Mouse (Mus musculus): Measurements from ENCODE around the gene Ankrd36. TPM values are rescaled to one million over a fixed set of nuclear protein-coding genes. Genes with fewer than 3 reads are reported as not detected.
A peak's percentile ranks its signal among the peaks of the same experiment; 100 is the strongest.

Gene Ankrd36
- polyA plus RNA-seq, 1 experiment, result not detected

DNA sequence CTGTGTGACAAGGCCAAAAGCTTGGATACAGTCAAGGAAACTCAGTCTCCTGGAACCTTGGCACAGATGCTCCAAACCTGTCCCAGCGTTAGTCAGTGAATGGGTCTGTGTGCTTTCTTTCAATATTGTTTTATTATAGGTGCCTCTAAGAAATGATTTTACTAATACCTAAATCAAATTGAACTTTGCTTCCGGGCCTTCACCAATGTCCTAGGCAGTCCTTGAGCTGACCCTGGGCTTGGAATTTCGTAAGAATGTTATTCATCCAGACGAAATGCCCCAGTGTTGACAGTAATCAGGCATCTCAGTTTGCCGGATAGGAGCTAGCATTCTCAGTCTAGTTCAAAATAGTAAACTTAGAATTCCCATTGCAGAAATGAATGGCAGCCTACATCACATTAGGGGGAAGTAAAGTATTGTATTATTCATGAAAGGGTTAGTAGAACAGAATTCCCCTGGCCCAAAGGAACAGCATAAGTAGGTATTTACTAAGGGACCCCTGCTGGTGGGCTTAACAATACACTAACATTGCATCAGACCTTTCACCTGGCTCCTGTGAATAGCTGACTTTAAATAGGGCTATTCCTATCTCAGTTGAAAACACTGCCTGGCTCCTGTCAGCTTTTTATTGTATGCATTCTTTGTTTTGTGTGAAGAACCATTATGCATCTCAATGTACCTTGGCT, 132.9 kb downstream of the Ankrd36 start:
- TF ChIP-seq CTCF (IDR thresholded peaks at IDR 0.05; ENCODE audit: extremely low read depth, insufficient read depth, low read length) (no peak), POLR2A (IDR thresholded peaks at IDR 0.05; ENCODE audit: extremely low read depth, insufficient read depth, low read length) (no peak)
- Histone ChIP-seq H3K4me1 (ENCODE audit: control insufficient read depth, insufficient read depth, low read length) (no peaks in the 10 kb centered on the region), H3K27ac (ENCODE audit: insufficient read depth, low read length) (no peak overlapping the region), H3K4me3 (ENCODE audit: insufficient read depth, low read length) (no peak overlapping the region)

DNA sequence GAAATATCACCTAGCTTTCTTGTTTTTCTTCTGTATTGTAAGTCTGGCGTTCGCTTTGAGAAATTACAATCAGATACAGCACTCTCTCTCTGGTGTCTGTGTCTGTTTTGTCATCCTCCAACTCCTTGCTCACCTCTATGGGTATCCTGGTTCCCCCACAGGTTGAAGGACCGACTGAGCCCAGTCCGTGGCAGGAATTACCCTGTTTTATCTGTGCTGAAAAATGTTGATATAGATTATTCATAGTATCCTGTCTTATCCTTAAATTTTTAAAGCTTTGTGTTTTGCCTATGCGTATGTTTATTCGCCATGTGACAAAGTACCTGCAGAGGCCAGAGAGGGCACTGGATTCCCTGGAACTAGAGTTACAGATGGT, 133.5 kb downstream of the Ankrd36 start:
- no peak overlapping the region for H3K27ac ChIP-seq (ENCODE audit: insufficient read depth, low read length)
- TF ChIP-seq CTCF (IDR thresholded peaks at IDR 0.05; ENCODE audit: extremely low read depth, insufficient read depth, low read length) (no peak), POLR2A (IDR thresholded peaks at IDR 0.05; ENCODE audit: extremely low read depth, insufficient read depth, low read length) (no peak)
- H3K4me1 ChIP-seq (ENCODE audit: control insufficient read depth, insufficient read depth, low read length), result no peaks in the 10 kb centered on the region
- no peak overlapping the region for H3K4me3 ChIP-seq (ENCODE audit: insufficient read depth, low read length)

DNA sequence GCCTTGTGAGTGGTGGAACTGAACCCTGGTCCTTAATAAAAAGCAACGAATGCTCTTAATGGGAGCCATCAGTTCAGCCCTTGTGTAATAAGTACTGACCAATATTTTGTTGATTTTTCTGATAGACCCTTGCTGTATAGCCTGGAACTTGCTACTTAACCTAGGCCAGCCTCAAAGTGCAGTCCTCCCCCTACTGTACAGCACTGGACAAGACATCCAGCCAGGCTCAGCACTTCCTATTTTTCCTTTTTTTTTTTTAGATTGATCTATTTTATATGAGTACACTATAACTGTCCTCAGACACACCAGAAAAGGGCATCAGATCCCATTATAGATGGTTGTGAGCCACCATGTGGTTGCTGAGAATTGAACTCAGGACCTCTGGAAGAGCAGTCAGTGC, 133.9 kb downstream of the Ankrd36 start:
- TF ChIP-seq CTCF (IDR thresholded peaks at IDR 0.05; ENCODE audit: extremely low read depth, insufficient read depth, low read length), result no peak
- no peak for TF ChIP-seq POLR2A (IDR thresholded peaks at IDR 0.05; ENCODE audit: extremely low read depth, insufficient read depth, low read length)
- no peaks in the 10 kb centered on the region for H3K4me1 ChIP-seq (ENCODE audit: control insufficient read depth, insufficient read depth, low read length)
- H3K4me3 ChIP-seq (ENCODE audit: insufficient read depth, low read length), result no peak overlapping the region
- no peak overlapping the region for H3K27ac ChIP-seq (ENCODE audit: insufficient read depth, low read length)

DNA sequence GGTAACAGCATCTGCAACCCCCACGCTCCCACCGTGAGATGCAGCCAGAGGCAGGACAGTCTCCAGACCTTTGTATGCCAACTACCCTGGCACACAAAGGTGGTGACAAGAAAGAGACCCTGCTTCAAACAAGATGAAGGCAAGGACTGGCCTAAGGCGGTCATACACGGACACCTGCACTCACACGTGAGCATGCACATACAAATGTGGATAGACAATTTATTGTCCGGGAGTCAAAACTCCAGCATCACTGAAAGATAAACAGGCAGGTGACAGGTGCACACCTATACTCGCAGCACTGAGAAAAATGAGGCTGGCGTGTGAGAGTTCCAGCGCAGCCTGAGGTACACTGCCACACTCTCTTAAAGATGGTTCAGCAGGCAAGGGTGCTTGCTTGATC, 136.5 kb downstream of the Ankrd36 start:
- Histone ChIP-seq H3K4me3 (ENCODE audit: insufficient read depth, low read length) (peak overlapping the region; percentile 85), H3K27ac (ENCODE audit: insufficient read depth, low read length) (no peak overlapping the region), H3K4me1 (ENCODE audit: control insufficient read depth, insufficient read depth, low read length) (no peaks in the 10 kb centered on the region)
- TF ChIP-seq POLR2A (IDR thresholded peaks at IDR 0.05; ENCODE audit: extremely low read depth, insufficient read depth, low read length), result no peak
- no peak for TF ChIP-seq CTCF (IDR thresholded peaks at IDR 0.05; ENCODE audit: extremely low read depth, insufficient read depth, low read length)

DNA sequence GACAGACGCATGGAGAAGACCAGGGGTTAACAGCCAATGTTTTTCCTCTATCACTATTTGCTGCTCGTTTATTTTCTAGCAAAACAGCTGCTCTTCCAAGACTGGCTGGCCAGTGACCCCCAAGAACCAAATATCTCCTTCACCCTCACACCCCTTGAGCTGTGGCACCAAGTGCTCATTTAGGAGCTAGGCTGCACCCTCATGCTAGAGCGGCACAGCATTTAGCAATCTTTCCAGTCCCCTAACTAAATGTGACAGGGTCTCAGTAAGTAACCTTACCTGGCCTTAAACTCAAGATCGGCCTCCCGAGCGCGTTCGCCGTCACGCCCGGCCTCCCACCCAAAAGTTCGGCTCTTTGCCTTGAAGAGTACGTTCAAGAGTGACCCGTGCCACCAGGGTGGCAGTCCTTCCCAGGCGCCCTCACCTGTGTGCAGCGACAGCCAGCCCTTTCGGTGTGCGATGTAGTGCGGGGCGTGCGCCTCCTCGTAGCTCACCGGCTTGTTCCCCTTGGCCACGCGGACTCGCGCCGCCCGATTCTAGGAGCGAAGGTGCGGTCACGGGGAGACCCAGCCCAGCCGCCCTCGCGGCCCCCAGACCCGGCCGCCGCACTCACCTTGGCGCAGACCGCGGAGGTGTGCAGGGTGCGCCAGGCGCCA, 137.5 kb downstream of the Ankrd36 start:
- no peak overlapping the region for H3K27ac ChIP-seq (ENCODE audit: insufficient read depth, low read length)
- peak overlapping the region; percentile 85 for H3K4me3 ChIP-seq (ENCODE audit: insufficient read depth, low read length)
- no peaks in the 10 kb centered on the region for H3K4me1 ChIP-seq (ENCODE audit: control insufficient read depth, insufficient read depth, low read length)
- no peak for TF ChIP-seq POLR2A (IDR thresholded peaks at IDR 0.05; ENCODE audit: extremely low read depth, insufficient read depth, low read length)
- TF ChIP-seq CTCF (IDR thresholded peaks at IDR 0.05; ENCODE audit: extremely low read depth, insufficient read depth, low read length), result no peak

DNA sequence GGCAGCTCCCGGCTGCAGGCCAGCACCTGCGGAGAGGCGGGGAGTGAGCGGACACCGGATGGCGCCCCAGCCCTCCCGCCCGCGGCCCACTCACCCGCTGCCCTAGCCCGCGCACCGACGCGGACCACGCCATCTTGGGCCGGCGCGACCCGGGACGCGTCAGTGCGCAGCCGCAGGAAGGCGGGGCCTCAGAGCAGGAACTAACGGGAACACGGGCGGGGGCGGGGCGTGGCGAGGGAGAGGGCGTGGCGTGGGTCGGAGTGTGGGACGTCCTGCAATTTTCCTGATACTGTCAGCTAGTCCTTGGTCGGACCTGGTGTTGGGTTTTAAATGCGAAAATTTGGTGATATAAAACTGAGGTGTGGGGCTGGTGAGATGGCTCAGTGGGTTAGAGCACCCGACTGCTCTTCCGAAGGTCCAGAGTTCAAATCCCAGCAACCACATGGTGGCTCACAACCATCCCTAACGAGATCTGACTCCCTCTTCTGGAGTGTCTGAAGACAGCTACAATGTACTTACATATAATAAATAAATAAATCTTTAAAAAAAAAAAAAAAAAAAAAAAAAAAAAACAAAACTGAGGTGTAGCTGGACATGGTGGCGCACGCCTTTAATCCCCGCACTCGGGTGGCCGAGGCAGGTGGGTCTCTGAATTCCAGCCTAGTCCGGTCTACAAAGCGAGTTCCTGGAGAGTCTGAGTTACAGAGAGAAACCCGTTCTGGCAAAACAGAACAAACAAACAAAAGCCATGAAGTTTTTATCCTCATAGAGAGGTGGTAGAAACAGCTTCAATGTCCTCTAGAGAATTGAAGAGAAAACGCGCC, 138.3 kb downstream of the Ankrd36 start:
- H3K27ac ChIP-seq (ENCODE audit: insufficient read depth, low read length), result no peak overlapping the region
- H3K4me3 ChIP-seq (ENCODE audit: insufficient read depth, low read length), result peak overlapping the region; percentile 85
- no peaks in the 10 kb centered on the region for H3K4me1 ChIP-seq (ENCODE audit: control insufficient read depth, insufficient read depth, low read length)
- TF ChIP-seq POLR2A (IDR thresholded peaks at IDR 0.05; ENCODE audit: extremely low read depth, insufficient read depth, low read length) (peak; percentile 63; the same call in 1 of the 2 replicates), CTCF (IDR thresholded peaks at IDR 0.05; ENCODE audit: extremely low read depth, insufficient read depth, low read length) (no peak)

DNA sequence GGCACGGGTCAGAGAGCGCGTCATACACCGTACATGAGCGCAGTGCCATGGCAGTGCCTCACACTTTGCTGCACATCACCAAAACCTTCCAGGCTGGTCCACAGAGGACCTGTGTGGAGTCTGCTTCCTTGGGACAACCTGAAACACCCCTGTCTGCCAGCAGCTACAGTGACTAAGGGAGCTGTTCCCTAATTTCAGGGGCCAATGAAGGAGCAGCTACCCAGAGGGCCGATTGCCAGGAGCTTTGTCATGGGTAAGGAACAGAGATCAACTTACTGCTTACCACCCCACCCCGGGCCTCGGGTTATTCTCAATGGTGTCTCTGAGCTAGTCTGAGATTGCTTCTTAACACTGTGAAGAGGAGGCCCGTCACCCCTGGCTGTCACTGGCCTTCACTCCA, 145.7 kb downstream of the Ankrd36 start:
- TF ChIP-seq POLR2A (IDR thresholded peaks at IDR 0.05; ENCODE audit: extremely low read depth, insufficient read depth, low read length) (no peak), CTCF (IDR thresholded peaks at IDR 0.05; ENCODE audit: extremely low read depth, insufficient read depth, low read length) (no peak)
- H3K4me1 ChIP-seq (ENCODE audit: control insufficient read depth, insufficient read depth, low read length), result no peaks in the 10 kb centered on the region
- H3K27ac ChIP-seq (ENCODE audit: insufficient read depth, low read length), result no peak overlapping the region
- no peak overlapping the region for H3K4me3 ChIP-seq (ENCODE audit: insufficient read depth, low read length)

DNA sequence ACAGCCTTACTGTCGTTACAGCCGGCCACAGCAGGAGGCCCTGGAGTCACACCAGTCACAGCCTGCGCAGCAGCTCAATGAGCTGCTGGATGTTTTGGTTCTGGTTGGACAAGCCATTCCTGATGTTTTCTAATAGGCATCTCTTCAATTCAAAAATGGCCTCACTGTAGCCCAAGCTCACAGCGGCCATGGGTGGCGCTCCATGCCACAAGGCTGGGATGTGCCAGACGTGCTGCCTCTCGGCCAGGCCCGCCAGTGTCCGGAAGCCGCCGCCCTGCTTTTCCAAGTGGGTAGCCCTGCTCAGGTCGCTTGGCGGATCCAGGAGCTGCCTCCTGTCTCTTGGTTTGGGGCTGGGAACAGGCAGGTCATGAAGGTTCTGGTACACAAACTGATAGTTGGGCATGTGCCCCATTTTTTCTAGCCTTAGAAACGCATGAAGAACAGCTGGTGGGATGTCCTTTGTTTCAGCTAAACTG, 146.2 kb downstream of the Ankrd36 start, which contains the start of gene Mrps24:
Gene Mrps24, minus strand, starts transcription at position 51 of the 476 bp plus-strand sequence.
- Histone ChIP-seq H3K4me3 (ENCODE audit: insufficient read depth, low read length) (no peak within 1 kb of the TSS), H3K27ac (ENCODE audit: insufficient read depth, low read length) (no peak within 1 kb of the TSS), H3K4me1 (ENCODE audit: control insufficient read depth, insufficient read depth, low read length) (no peaks in the 10 kb centered on the region)
- TF ChIP-seq CTCF (IDR thresholded peaks at IDR 0.05; ENCODE audit: extremely low read depth, insufficient read depth, low read length) (no peak), POLR2A (IDR thresholded peaks at IDR 0.05; ENCODE audit: extremely low read depth, insufficient read depth, low read length) (no peak)

DNA sequence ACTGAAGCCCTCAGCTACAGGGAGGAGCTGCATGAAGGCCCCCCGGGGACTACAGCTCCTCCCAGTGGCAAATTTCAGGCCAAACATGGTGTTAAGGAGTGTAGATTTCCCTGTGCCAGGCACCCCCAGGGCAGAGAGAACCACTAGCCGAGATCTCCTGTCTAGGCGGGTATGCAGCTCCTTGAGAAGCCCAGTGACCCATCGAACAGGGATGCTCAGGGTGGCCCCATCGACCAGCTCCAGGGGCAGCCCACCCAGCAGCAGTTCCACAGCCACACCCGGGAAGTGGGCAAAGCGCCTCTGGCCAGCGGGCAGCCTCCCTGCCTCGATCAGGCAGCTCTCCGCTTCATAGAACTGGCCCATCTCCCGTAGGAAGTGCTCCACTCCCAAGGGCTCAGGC, 146.8 kb downstream of the Ankrd36 start:
- Histone ChIP-seq H3K4me3 (ENCODE audit: insufficient read depth, low read length) (no peak overlapping the region), H3K4me1 (ENCODE audit: control insufficient read depth, insufficient read depth, low read length) (no peaks in the 10 kb centered on the region), H3K27ac (ENCODE audit: insufficient read depth, low read length) (no peak overlapping the region)
- TF ChIP-seq POLR2A (IDR thresholded peaks at IDR 0.05; ENCODE audit: extremely low read depth, insufficient read depth, low read length), result no peak
- TF ChIP-seq CTCF (IDR thresholded peaks at IDR 0.05; ENCODE audit: extremely low read depth, insufficient read depth, low read length), result no peak

All from cortical plate, adult 2 months (tissue).